Mouse (Mus musculus): ENCODE measurements around the gene Gm20517. TPM values are rescaled to one million over a fixed set of nuclear protein-coding genes. Genes with fewer than 3 reads are reported as not detected.

The Gm20517 gene
- 1 to 10 TPM; 3.6 to 4.6 TPM for total RNA-seq (2023)

GRCm38 (mm10) chr17:47610849-47611660 is at the start of gene Gm20517, which contains the start of the genes Bysl and Med20:
Gene Gm20517 (plus strand): TSS chr17:47611589.
Gene Bysl (minus strand): TSS chr17:47611492.
Gene Med20 (plus strand): TSS chr17:47611582.

GRCm38 (mm10) chr17:47630678-47631065 is 19.3 kb downstream of the Gm20517 start, which contains the start of gene Usp49:
Gene Usp49 (plus strand): TSS chr17:47630690.

GRCm38 (mm10) chr17:47688344-47688607 is 76.9 kb downstream of the Gm20517 start, which contains the start of gene Tomm6:
Gene Tomm6 (minus strand): TSS chr17:47688386.

GRCm38 (mm10) chr17:47688608-47689575 is 77.5 kb downstream of the Gm20517 start, which contains the start of gene Frs3:
Gene Frs3 (plus strand): TSS chr17:47689030.

GRCm38 (mm10) chr17:47694442-47694502 is 82.9 kb downstream of the Gm20517 start, which contains the start of gene Gm21981:
Gene Gm21981 (minus strand): TSS chr17:47694455.

GRCm38 (mm10) chr17:47694503-47695336 is 83.3 kb downstream of the Gm20517 start, which contains the start of gene Prickle4:
Gene Prickle4 (minus strand): TSS chr17:47694736.

GRCm38 (mm10) chr17:47726566-47726965 is 115.2 kb downstream of the Gm20517 start, which contains the start of gene Pgc:
Gene Pgc (plus strand): TSS chr17:47726842.

Other genes with a start within 250 kb of the Gm20517 start
- 10 to 100 TPM; 21.0 to 27.3 TPM for gene Mrps10, start 242.7 kb upstream of the Gm20517 start, total RNA-seq (2023)
- gene Guca1b, start 226.2 kb upstream of the Gm20517 start, total RNA-seq (2023): 1 to 10 TPM; 5.3 to 5.5 TPM
- gene Guca1a, start 211.0 kb upstream of the Gm20517 start, total RNA-seq (2023): not detected
- gene AI661453, start 175.0 kb upstream of the Gm20517 start, total RNA-seq (2023): not detected
- gene 1700001C19Rik, start 174.2 kb upstream of the Gm20517 start, total RNA-seq (2023): not detected
- gene Taf8, start 109.3 kb upstream of the Gm20517 start, total RNA-seq (2023): 10 to 100 TPM; 68.2 to 80.5 TPM
- gene Ccnd3, start 106.5 kb upstream of the Gm20517 start, total RNA-seq (2023): 100 to 1,000 TPM; 421 to 461 TPM
- 10 to 100 TPM; 15.2 to 15.8 TPM for gene Bysl, start 97 bp upstream of the Gm20517 start, total RNA-seq (2023)
- gene Med20, start within 50 bp of the Gm20517 start, total RNA-seq (2023): 10 to 100 TPM; 68.0 to 70.9 TPM
- gene Usp49, start 19.1 kb downstream of the Gm20517 start, total RNA-seq (2023): 1 to 10 TPM; 6.1 to 9.7 TPM
- 100 to 1,000 TPM; 123 to 146 TPM for gene Tomm6, start 76.8 kb downstream of the Gm20517 start, total RNA-seq (2023)
- 1 to 10 TPM; 1.6 to 3.8 TPM for gene Frs3, start 77.4 kb downstream of the Gm20517 start, total RNA-seq (2023)
- not detected for gene Gm21981, start 82.9 kb downstream of the Gm20517 start, total RNA-seq (2023)
- under 1 TPM in 1 of 2 experiments, not detected in 1; 0.80 TPM for gene Prickle4, start 83.1 kb downstream of the Gm20517 start, total RNA-seq (2023)
- gene Pgc, start 115.3 kb downstream of the Gm20517 start, total RNA-seq (2023): not detected
- 10 to 100 TPM; 29.8 to 35.4 TPM for gene Tfeb, start 125.4 kb downstream of the Gm20517 start, total RNA-seq (2023)
- gene Mdfi, start 223.1 kb downstream of the Gm20517 start, total RNA-seq (2023): not detected